Mouse (Mus musculus) neural tube, embryonic 14.5 days (tissue): ENCODE data around the gene Mgrn1. TPM values are rescaled to one million over a fixed set of nuclear protein-coding genes. Genes with fewer than 3 reads are reported as not detected.

ENCODE experiments used
- ATAC-seq: fragments of 200-750 bp; cut with Nextera tagmentation; 2 replicates; pipeline ENCODE4 v1.8.0; 2017; ENCODE audit warnings: low read depth, mild to moderate bottlenecking, moderate TSS enrichment, moderate library complexity
- H3K27ac ChIP-seq: fragments of 300-500 bp; sonication (generic); 2 replicates; pipeline ENCODE4 v1.5.1; 2014; ENCODE audit warnings: low read depth, mild to moderate bottlenecking, control low read depth, low read length, moderate library complexity, mixed read lengths
- H3K27me3 ChIP-seq: fragments of 300-500 bp; sonication (generic); 2 replicates; pipeline ENCODE4 v1.6.1; 2014; ENCODE audit warnings: low read length; ENCODE audit not compliant: control insufficient read depth, insufficient read depth
- H3K36me3 ChIP-seq: fragments of 300-500 bp; sonication (generic); 2 replicates; pipeline ENCODE4 v1.6.1; 2014; ENCODE audit warnings: low read length, mixed read lengths; ENCODE audit not compliant: control insufficient read depth, insufficient read depth
- H3K4me1 ChIP-seq: fragments of 300-500 bp; sonication (generic); 2 replicates; pipeline ENCODE4 v1.6.1; 2014; ENCODE audit warnings: low read length; ENCODE audit not compliant: control insufficient read depth, insufficient read depth
- H3K4me2 ChIP-seq: fragments of 300-500 bp; sonication (generic); 2 replicates; pipeline ENCODE4 v1.6.1; 2014; ENCODE audit warnings: mild to moderate bottlenecking, low read depth, low read length, control low read depth
- H3K4me3 ChIP-seq: fragments of 300-500 bp; sonication (generic); 2 replicates; pipeline ENCODE4 v1.5.1; 2014; ENCODE audit warnings: low read depth, low read length, control low read depth, mixed read lengths
- H3K9ac ChIP-seq: fragments of 300-500 bp; sonication (generic); replicated peaks from 2 replicates; pipeline ENCODE4 v1.6.1; 2014; ENCODE audit warnings: low read depth, mild to moderate bottlenecking, control low read depth, low read length, mixed read lengths
- H3K9me3 ChIP-seq: fragments of 300-500 bp; sonication (generic); 2 replicates; pipeline ENCODE4 v1.6.1; 2016; ENCODE audit warnings: low read length; ENCODE audit not compliant: control insufficient read depth
- whole genome bisulfite sequencing: fragments of 180-500 bp; shearing (Covaris S2); extraction: QIAGEN DNeasy Blood & Tissue Kit; methylation state at CpG from one replicate; pipeline ENCODE4 v1.1.7; 2014; 5-methylcytosine and 5-hydroxymethylcytosine counted together
- polyA plus RNA-seq: library from polyadenylated mRNA; unstranded; fragments of >200 nt; fragmentation: Nextera tagmentation; extraction: Ambion mirVana; gene quantifications from 2 replicates; pipeline ENCODE4 v1.2.1, GENCODE M21; 2014

Gene Mgrn1
- polyA plus RNA-seq, 1 experiment from 2014 or later, result 128 TPM

DNA sequence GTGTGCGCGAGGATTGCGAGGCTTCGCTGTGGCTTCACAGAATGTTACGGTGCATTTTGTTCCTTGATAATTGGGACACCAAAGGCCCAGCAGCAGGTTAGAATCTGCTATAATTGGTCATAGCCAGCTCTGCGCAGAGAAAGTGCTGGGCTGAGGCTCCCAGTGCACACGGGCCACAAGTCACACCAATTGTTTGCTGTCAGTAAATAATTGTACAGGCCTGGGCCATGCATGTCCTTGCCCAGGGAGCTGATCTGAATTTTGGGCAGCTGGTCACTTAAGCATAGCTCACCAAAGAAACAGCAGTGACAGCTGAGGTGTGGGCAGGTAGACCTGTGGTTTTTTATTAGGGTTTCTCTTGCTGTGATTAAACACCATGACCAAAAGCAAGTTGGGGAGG is 41.9 kb downstream of the Mgrn1 start:
- H3K9ac ChIP-seq, result no peak overlapping the region
- no peaks in the 10 kb centered on the region for H3K9me3 ChIP-seq
- H3K27ac ChIP-seq, result no peak overlapping the region
- no peak for ATAC-seq
- H3K36me3 ChIP-seq, result peaks cover 89% of the 10 kb centered on the region
- H3K27me3 ChIP-seq, result no peaks in the 10 kb centered on the region
- 91% methylated on average over 7 of the region's 7 CpGs for WGBS
- no peak overlapping the region for H3K4me2 ChIP-seq
- H3K4me1 ChIP-seq, result no peaks in the 10 kb centered on the region
- H3K4me3 ChIP-seq, result no peak overlapping the region

DNA sequence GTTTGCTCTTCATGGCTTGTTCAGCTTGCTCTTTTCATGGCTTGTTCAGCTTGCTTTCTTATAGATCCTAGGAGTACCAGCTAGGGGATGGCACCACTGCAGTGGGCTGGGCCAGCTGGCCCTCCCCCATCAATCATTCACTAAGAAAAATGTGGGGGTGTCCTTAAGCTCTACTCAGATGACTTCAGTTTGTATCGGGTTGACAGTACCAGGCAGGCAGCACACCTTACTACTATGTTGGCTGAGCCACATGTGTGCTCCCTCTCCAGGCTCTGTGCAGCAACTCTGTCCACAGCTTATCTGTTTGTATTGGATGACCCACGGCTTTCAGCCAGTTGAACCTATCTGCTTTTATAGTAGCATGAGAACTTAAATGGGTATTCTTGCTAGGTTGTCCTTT is 42.4 kb downstream of the Mgrn1 start:
- Histone ChIP-seq H3K4me3 (no peak overlapping the region), H3K36me3 (peaks cover 88% of the 10 kb centered on the region), H3K27ac (no peak overlapping the region), H3K9me3 (no peaks in the 10 kb centered on the region), H3K4me2 (no peak overlapping the region), H3K27me3 (no peaks in the 10 kb centered on the region), H3K9ac (no peak overlapping the region), H3K4me1 (no peaks in the 10 kb centered on the region)
- no peak for ATAC-seq
- 90% methylated on average over 2 of the region's 2 CpGs for WGBS

DNA sequence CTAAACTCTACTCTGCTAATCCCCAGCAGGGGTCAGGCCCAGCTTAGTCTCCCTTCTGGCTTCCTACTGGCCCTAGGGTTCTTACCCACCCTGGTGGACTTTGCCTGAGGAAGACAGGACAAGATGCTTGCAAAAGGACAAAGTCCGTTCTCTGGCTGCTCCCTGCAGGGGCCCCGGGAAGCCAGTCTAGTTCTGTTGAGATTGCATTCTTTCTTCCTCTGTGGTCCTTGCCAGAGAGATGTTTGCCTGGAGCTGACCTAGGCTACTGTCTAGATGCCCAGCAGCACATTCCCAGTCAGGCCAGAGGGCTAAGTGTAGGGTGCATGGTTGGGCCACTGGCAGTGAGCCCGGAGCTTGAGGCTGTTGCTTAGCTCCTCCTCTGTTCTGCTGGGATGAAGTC is 46.4 kb downstream of the Mgrn1 start:
- Histone ChIP-seq H3K9ac (no peak overlapping the region), H3K36me3 (peaks cover 86% of the 10 kb centered on the region), H3K4me3 (no peak overlapping the region), H3K4me2 (no peak overlapping the region), H3K9me3 (no peaks in the 10 kb centered on the region), H3K27ac (no peak overlapping the region), H3K27me3 (no peaks in the 10 kb centered on the region), H3K4me1 (no peaks in the 10 kb centered on the region)
- 92% methylated on average over 3 of the region's 3 CpGs for WGBS
- ATAC-seq, result no peak

DNA sequence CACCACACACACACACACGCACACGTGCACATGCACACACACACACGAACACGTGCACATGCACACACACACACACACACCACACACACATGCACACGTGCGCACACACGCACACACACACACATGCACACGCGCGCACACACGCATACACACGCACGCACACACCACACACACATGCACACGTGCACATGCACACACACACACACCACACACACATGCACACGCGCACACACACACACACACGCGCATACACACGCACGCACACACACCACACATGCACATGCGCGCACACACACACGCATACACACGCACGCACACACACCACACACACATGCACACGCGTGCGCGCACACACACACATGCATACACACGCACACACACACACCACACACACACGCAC is 49.4 kb downstream of the Mgrn1 start:
- H3K27me3 ChIP-seq, result no peaks in the 10 kb centered on the region
- peaks cover 62% of the 10 kb centered on the region for H3K36me3 ChIP-seq
- 98% methylated on average over 31 of the region's 31 CpGs for WGBS
- H3K27ac ChIP-seq, result no peak overlapping the region
- no peak for ATAC-seq
- no peak overlapping the region for H3K4me3 ChIP-seq
- peaks cover 8% of the 10 kb centered on the region for H3K4me1 ChIP-seq
- H3K9ac ChIP-seq, result no peak overlapping the region
- no peaks in the 10 kb centered on the region for H3K9me3 ChIP-seq
- H3K4me2 ChIP-seq, result no peak overlapping the region

DNA sequence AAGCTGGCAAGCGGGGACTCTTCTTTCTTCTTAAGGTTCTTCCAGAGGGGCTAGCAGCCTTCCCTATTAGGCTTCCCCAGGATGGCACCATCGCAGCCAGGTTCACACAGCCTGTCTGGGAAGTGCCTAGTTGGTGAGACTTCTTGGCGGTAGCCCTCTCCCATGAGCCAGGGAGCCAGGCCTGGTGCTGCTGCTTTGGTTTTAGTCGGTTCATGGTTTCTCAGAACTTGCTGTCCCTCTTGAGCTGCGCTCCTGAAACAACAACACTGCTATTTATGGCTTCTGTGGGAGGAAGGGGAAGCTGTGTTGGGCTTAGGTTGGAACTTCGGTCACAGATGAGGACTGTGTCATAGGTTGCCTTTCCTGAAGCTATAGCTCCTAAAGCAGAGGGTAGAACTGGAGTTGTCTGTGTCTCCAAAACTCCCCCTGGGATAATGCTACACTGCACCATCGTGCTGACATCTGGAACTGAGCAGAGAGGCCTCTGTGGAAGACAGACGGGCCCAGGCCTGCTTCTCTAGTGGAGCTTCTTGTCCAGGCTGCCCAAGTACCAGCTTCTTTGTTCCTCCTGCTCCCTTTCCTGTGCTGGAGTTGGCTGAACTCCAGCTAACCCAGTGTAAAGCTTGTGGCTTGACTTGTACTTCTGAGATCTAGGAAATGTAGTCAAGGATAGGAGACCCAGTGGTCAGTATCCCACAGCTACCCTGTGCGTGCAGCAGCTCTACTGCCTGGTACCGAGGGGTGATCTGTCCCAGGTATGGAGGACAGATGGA is 50.1 kb downstream of the Mgrn1 start:
- H3K27me3 ChIP-seq, result no peaks in the 10 kb centered on the region
- peaks cover 59% of the 10 kb centered on the region for H3K36me3 ChIP-seq
- H3K9me3 ChIP-seq, result no peaks in the 10 kb centered on the region
- WGBS, result 89% methylated on average over 10 of the region's 10 CpGs
- H3K4me2 ChIP-seq, result no peak overlapping the region
- no peak overlapping the region for H3K27ac ChIP-seq
- peaks cover 8% of the 10 kb centered on the region for H3K4me1 ChIP-seq
- no peak overlapping the region for H3K4me3 ChIP-seq
- H3K9ac ChIP-seq, result no peak overlapping the region
- no peak for ATAC-seq

DNA sequence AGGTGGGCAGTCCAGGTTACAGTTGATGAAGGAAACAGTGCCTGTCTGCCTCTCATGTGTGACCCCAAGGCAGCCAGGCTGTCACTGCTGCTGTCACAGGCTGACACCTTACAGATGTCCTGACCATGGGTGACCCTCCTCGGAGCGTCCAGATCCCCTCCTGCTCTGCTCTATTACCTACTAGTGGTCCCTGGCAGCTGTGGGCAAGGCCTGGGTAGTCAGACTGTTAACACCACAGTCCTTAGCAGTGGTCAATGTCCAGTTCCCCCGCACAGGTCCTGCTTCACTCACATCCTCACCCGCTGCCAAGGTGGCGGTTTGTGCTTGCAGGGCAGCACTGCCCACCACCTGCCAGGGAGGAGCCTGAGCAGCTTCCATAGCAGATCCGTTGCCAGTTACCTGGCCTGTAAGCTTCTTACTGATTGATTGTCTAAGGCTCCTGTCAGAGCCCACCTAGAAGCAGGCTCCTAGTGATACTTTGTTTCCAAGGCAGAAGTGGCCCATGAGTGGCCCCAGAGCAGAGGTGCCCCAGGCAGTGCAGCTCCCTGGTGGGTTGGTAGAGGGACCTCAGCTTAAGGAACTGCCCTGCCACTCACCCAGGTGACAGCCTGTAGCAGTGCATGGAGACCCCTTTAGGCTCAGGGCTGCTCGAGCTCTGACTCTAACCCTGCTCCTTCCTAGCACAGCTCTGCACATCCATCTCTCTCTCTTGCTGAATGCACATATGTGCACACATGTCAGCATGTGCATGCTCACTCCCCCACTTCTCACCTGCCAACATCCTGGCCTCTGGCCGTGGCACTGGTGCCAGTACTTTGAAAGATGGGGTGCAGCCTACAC is 51.5 kb downstream of the Mgrn1 start:
- Histone ChIP-seq H3K27ac (no peak overlapping the region), H3K36me3 (peaks cover 57% of the 10 kb centered on the region), H3K4me3 (no peak overlapping the region), H3K4me2 (no peak overlapping the region), H3K9me3 (no peaks in the 10 kb centered on the region), H3K27me3 (no peaks in the 10 kb centered on the region), H3K9ac (no peak overlapping the region), H3K4me1 (peaks cover 8% of the 10 kb centered on the region)
- ATAC-seq, result no peak
- 96% methylated on average over 8 of the region's 8 CpGs for WGBS

DNA sequence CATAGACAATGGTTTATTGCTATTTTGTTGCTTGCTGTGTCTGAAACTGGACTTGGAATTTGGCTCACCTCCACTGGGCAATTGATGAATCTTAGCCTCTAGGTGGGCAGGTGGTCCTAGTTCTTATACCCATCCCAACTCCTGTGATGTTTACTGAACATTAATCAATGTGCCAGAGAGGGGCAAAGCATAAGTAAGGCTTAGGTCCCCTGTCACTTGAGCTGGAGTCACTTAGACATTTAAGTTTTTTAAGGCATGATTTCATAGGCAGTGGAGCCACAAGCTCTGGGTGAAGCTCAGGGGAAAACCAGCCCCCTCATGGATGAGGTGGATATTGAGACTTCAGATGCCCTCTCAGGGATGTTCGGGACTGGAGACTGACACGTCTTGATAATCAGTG is 52.4 kb downstream of the Mgrn1 start, which contains the start of gene Nudt16l1:
Nudt16l1 (plus strand) TSS at position 301 of the 400 bp plus-strand sequence.
- WGBS, result 9% methylated on average over 2 of the region's 2 CpGs
- ATAC-seq, result no peak; the same call in 1 of the 2 replicates
- H3K36me3 ChIP-seq, result peaks cover 58% of the 10 kb centered on the region

DNA sequence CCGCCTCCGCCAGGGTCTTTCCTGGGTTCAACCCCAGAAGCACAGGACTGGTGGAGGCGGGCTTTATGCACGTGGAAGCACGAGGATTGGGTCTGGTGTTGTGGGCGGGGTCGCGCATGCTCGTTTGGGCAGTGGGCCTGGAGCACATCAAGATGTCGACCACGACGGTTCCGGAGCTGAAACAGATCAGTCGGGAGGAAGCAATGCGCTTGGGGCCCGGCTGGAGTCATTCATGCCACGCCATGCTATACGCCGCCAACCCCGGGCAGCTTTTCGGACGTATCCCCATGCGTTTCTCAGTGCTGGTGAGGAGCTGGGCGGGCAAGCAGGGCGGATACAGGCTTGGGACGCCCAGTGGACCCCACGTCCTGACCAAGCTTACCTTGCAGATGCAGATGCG is 52.9 kb downstream of the Mgrn1 start:
- under 1% methylated on average over 28 of the region's 28 CpGs for WGBS
- Histone ChIP-seq H3K9me3 (no peaks in the 10 kb centered on the region), H3K4me1 (peaks cover 8% of the 10 kb centered on the region), H3K27ac (peak overlapping the region; percentile 78), H3K36me3 (peaks cover 55% of the 10 kb centered on the region), H3K9ac (peak overlapping the region; percentile 88), H3K4me2 (peak overlapping the region; percentile 91), H3K27me3 (no peaks in the 10 kb centered on the region), H3K4me3 (peak overlapping the region; percentile 60)
- peak; percentile 96 for ATAC-seq

More for the DNA sequence above, 52.4 kb downstream of the Mgrn1 start, which contains the start of gene Nudt16l1:
- peak within 1 kb of the TSS; percentile 78 for H3K27ac ChIP-seq
- no peaks in the 10 kb centered on the region for H3K9me3 ChIP-seq
- H3K4me1 ChIP-seq, result peaks cover 8% of the 10 kb centered on the region
- peak within 1 kb of the TSS; percentile 60 for H3K4me3 ChIP-seq
- peak within 1 kb of the TSS; percentile 88 for H3K9ac ChIP-seq
- peak within 1 kb of the TSS; percentile 91 for H3K4me2 ChIP-seq
- H3K27me3 ChIP-seq, result no peaks in the 10 kb centered on the region

DNA sequence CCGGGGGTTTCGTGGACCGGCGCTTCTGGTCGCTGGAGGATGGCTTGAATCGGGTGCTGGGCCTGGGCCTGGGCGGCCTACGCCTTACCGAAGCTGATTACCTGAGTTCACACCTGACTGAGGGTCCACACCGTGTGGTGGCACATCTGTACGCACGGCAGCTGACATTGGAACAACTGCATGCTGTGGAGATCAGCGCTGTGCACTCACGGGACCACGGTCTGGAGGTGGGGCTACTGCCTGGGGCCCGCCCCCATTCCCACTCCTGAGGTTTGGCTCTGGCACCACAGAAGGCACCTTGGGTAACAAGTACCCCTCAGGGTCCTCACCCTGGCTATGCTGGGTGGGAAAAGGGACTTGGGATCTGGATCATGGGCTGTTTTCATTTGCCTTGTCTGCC is 53.4 kb downstream of the Mgrn1 start:
- peak overlapping the region; percentile 91 for H3K4me2 ChIP-seq
- no peaks in the 10 kb centered on the region for H3K9me3 ChIP-seq
- WGBS, result 3% methylated on average over 16 of the region's 16 CpGs
- ATAC-seq, result peak; percentile 69
- H3K4me3 ChIP-seq, result peak overlapping the region; percentile 60
- H3K27ac ChIP-seq, result peak overlapping the region; percentile 78
- H3K27me3 ChIP-seq, result no peaks in the 10 kb centered on the region
- peaks cover 8% of the 10 kb centered on the region for H3K4me1 ChIP-seq
- H3K36me3 ChIP-seq, result peaks cover 51% of the 10 kb centered on the region
- peak overlapping the region; percentile 88 for H3K9ac ChIP-seq
